Mouse (Mus musculus): ENCODE measurements at regions not wholly inside any gene's neighbourhood (a gene's known extent, or its start where the extent isn't known, plus 50 kb on each side); places are given as distances from the start of the nearest gene placed in this dataset.

DNA sequence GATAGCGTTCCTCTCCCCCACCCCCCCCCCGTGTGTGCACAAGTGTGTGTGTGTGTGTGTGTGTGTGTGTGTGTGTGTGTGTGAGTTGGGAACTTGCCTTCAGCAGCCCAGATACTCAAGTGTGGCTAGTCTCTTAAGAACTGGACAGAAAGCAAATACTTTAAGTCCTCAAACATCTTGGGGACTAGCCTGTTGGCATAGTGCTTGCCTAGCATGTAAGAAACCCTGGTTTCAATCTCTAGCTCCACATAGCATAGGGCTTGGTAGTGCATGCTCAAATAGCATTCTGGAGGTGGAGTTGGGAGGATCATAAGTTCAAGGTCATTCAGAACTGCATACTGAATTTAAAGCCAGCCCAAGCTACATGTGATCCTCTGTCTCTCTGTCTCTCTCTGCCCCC, 117.5 kb upstream of the Btg1 start:
- no peak for DNase-seq

DNA sequence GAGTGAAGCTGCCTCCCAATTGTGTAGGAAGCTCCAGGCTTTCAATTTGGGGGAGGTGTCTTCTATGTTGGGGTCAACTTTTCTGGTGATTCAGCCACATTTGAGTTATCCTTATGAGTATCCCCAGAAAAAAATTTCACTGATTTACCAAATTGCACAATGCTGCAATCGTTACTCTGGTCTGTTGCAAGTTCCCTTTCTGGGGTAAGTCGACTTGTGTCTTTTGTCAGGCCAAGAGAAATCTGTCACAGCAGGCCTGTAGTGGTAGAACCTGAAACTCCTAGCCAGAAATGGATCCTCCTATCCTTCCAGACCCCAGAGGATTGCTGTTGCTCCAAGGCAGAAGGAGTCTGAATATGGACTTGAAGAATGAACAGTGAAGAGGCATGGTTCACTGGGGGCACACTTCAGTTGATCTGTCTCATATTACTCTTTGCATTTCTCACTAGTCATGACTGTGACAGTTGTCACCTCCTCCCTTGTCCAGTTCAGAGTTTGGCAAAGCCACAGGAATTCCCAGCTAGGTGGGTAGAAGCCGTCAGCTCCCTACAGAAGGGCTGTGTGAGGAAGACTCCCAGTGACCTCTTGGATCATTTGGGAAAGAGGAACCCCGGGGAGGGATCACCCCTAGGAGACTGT, 114.6 kb upstream of the Btg1 start:
- peak in 1 of 2 experiments; percentile 4 for DNase-seq

- no peak for DNase-seq
Measured at GRCm38 (mm10) chr10:96502736-96503135, 114.1 kb upstream of the Btg1 start.

- DNase-seq, result no peak
Measured at GRCm38 (mm10) chr10:96504340-96504739, 112.5 kb upstream of the Btg1 start.

- no peak for DNase-seq
Measured at GRCm38 (mm10) chr10:96515164-96515922, 101.5 kb upstream of the Btg1 start.

DNA sequence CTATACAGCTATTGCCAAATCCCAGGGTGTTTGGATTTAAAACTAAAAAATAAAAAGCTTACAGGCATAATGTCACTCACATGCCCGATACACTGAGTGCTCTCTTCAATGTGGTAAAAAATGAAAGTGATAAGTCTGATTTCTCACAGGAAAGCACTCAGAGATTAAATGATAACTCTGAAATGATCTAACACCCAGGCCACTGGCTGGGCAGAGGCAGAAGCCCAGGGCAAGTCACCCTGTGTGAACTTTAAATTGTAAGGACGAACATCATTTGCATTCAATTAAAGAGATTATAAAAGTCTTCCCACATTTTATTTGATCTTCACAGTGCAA, 100.9 kb upstream of the Btg1 start:
- DNase-seq, result no peak

DNA sequence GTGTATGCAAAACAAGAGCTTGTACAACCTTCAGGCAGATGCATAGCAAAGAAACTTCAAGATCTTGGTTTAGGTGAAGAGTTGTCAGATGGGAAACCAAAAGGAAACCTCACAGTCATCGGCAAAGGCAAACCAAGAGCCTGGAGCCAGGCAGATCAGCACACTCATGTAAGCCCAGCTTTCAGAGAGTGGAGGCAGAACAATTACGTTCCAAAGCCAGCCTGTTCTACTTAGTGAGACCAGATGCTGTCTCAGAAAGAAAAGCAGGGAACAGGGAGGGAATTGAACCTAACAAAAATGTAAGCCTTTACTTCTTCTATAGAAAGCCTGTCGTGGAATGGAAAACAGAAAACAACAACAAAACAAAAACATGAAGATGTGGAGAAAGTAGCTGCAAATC, 97.4 kb upstream of the Btg1 start:
- DNase-seq, result no peak

- no peak for DNase-seq
Measured at GRCm38 (mm10) chr10:96520995-96521760, 95.6 kb upstream of the Btg1 start.

GRCm38 (mm10) chr10:96523967-96524801, 92.6 kb upstream of the Btg1 start:
- DNase-seq, result no peak

DNA sequence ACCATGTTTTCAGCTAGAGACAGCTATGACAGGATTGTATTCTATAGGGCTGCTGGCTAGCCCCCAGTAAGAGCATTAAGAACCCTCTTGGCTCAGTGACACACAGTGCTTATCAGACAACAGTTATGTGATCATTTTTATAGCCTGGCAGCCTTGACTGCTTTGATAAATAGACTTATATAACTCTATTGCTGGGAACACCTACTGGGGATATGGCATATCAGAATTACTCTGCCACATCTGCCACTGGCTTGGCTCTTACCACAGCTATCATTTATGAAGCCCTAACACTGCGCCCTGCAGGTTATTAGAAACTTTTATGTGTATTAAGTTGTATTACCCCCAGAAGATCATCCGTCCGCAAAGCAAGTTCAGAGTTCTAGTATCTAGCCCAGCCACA, 88.9 kb upstream of the Btg1 start:
- DNase-seq, result no peak

- no peak for DNase-seq
Measured at GRCm38 (mm10) chr10:96534547-96535124, 82.2 kb upstream of the Btg1 start.

DNA sequence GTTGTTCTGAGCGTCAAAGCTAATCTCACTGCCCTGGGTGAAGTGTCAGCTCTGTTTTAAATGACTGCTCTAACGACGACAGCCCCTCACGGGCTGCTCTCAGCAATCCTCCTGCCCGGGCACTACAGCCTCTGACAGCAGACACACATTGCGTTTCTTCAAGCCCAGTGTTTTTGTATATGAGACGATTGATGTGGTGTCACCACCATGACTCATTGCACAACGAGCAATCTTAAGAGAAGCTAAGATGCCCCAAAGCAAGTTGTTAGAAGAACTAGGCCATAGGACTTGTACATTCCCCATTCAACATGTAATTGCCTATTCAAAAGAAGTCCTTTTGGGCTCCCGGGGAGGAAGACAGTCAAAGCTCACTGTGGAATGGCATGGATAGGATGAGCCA, 81.3 kb upstream of the Btg1 start:
- DNase-seq, result no peak

GRCm38 (mm10) chr10:96540828-96541227, 76.0 kb upstream of the Btg1 start:
- no peak for DNase-seq

GRCm38 (mm10) chr10:96545312-96545711, 71.5 kb upstream of the Btg1 start:
- no peak for DNase-seq

GRCm38 (mm10) chr10:96545761-96546388, 70.9 kb upstream of the Btg1 start:
- DNase-seq, result no peak

- peak in 1 of 2 experiments; percentile 12 for DNase-seq
Measured at GRCm38 (mm10) chr10:96549651-96550050, 67.2 kb upstream of the Btg1 start.

DNA sequence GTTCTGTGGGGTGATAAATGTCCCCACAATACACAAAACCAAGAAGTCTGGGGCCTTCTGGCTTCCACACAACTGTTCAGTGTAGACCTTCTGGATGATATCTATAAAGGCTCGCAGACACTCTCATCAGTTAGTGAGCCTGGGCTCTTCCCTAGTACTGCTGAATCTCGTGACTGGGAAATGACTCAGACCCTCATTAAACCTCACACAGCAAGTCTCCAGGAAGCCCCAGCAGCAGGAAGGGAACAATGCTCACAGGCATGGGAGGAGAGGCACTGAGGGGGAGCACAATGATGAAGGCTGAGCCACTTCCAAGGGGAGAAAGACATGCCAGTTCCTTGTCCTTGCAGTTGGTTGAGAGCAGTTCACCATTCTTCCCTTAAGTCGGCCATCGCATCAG, 66.5 kb upstream of the Btg1 start:
- peak; percentile 10 to 41 for DNase-seq

DNA sequence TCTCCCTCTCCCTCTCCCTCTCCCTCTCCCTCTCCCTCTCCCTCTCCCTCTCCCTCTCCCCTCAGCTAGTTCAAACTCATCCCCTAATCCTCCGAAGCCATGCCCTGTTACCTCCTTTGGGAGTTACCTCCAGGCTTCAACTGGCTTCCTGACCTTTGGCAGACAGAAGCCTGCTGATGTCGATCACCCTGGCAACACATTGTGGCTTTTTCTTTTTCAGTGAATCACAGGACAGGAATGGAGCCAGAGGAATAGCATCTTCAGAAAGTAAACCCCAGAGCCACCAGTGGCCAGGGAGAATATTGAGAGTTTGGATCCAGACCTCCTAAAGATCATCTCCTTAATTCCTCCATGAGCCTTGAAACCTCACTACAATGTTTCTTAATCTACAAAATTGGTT, 59.5 kb upstream of the Btg1 start:
- DNase-seq, result no peak

- no peak for DNase-seq
Measured at GRCm38 (mm10) chr10:96565343-96565742, 51.5 kb upstream of the Btg1 start.

All from heart, adult 18-20 months (tissue).